11 mouse cellular contexts compared by ENCODE assay signal in the genomic region with DNA sequence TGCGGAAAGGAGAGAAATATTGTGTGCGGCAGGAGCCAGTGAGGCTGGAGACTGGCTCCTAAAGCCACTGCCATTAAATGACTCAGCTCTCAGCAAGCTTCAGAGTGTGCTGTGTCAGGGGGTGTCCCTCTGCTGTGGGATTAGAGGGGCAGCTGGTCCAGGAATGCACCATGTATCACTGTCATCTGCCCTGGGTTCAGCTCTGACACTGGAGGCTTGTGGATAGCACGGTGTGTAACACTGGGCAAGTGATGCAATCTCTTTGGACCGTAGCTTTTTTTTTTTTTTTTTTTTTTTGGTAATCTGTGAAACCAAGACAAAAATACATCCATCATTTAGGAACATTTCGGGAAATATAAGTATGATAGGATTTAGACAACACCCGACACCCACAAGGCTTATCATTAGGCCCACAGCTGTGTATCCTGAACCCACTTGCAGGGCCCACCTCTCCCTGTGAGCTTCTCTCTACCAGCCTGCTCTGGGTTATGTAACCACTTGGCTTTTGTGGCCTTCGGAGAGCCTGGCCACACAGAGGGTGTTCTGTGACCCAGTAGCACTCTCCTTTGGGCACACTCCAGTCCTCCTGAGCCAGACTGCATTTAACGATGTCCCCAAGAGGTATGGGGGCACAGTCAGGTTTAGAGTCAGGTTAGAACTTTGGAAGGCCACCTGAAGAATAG. TPM values are rescaled to one million over a fixed set of nuclear protein-coding genes. Genes with fewer than 3 reads are reported as not detected.
A peak's percentile ranks its signal among the peaks of the same experiment; 100 is the strongest.
DNase-seq lines count a peak whose midpoint lies in the region; TF ChIP-seq lines count a peak whose summit lies in the region.
"Had no signal": no experiment of that assay in that cellular context is flagged by ENCODE, and none has a peak within 500 bp of the region (broad histone marks: within the 10 kb centered on the region; RNA-seq: fewer than 3 reads in every experiment).

No protein-coding gene starts in this region.

- H3K36me3 ChIP-seq in kidney, adult 2 months (ENCODE audit: control insufficient read depth, insufficient read depth, low read length), result no peaks in the 10 kb centered on the region

- WGBS in kidney, adult 2 months, result 67% methylated on average over 8 of the region's 8 CpGs

- DNase-seq in cerebellum, adult 11-12 months, result peak; percentile 28
- no peak for DNase-seq in cerebellum, postnatal 10 days
- peak; percentile 38 for DNase-seq in kidney, adult 2 months
- DNase-seq in kidney, adult 18-20 months, result no peak
- peak; percentile 78 for DNase-seq in 3134 (ENCODE audit: extremely low read depth, insufficient read length, low spot score)
- DNase-seq in adrenal gland, postnatal 14 days, result peak; percentile 48
- no peak for DNase-seq in spleen, postnatal 10 days (ENCODE audit: low spot score in 2 of 2)
- DNase-seq in right cerebral cortex, postnatal 4 days, result no peak

- H3K27me3 ChIP-seq in kidney, adult 2 months (replicated peaks; ENCODE audit: control insufficient read depth, insufficient read depth, low read length), result no peaks in the 10 kb centered on the region

- no peak overlapping the region for H3K4me3 ChIP-seq in kidney, adult 2 months (ENCODE audit: insufficient read depth, low read depth, low read length)

- no peak for TF ChIP-seq POLR2A in kidney, adult 2 months (IDR thresholded peaks at IDR 0.05; ENCODE audit: low read depth, low read length)

- H3K27ac ChIP-seq in kidney, adult 2 months (ENCODE audit: insufficient read depth, low read depth, low read length), result no peak overlapping the region
- H3K27ac ChIP-seq: kidney, postnatal 0 days had no signal

- no peak for TF ChIP-seq CTCF in kidney, adult 2 months (conservative IDR thresholded peaks at IDR 0.05; ENCODE audit: insufficient read depth, insufficient read length, low read depth, low read length)

- no peaks in the 10 kb centered on the region for H3K4me1 ChIP-seq in kidney, adult 2 months (ENCODE audit: control insufficient read depth, insufficient read depth, low read length)

RNA-seq across cellular contexts. Expression of a gene that starts 26.3 kb away (rescaled TPM):
- polyA plus RNA-seq in kidney, adult 2 months (2012; rRNA removed), result 5.6 and 6.9 TPM in 2 replicates
- total RNA-seq in adrenal gland, postnatal 14 days (2021), result 2.7 and 6.9 TPM in 2 replicates
- total RNA-seq: common myeloid progenitor, adult 5-6 weeks; neutrophil, adult 5-6 weeks had no signal

Comparison
In these comparisons a context has a peak if more than half of its experiments do, and no peak if none do; other contexts are left out.
1. DNase-seq: peak in cerebellum, adult 11-12 months (single experiment), kidney, adult 2 months (single experiment), 3134 (single experiment) and adrenal gland, postnatal 14 days (single experiment); none in cerebellum, postnatal 10 days (0 of 2), kidney, adult 18-20 months (single experiment), spleen, postnatal 10 days (0 of 2) and right cerebral cortex, postnatal 4 days (single experiment).